Mouse (Mus musculus) kidney, adult 2 months (tissue): Measurements from ENCODE around the gene Gpr4. TPM values are rescaled to one million over a fixed set of nuclear protein-coding genes. Genes with fewer than 3 reads are reported as not detected.

Experiments
- DNase-seq: peaks from one replicate; pipeline ENCODE4 v3.0.0; 2021
- H3K27ac ChIP-seq: fragments of 200-500 bp; 2 replicates; pipeline ENCODE4 v1.5.1; 2012; ENCODE audit warnings: low read depth, low read length, control low read depth, inconsistent platforms; ENCODE audit not compliant: insufficient read depth
- H3K27me3 ChIP-seq: fragments of 200-500 bp; replicated peaks from 2 replicates; pipeline ENCODE4 v1.6.1; 2012; ENCODE audit warnings: mild to moderate bottlenecking, moderate library complexity, low read length, inconsistent platforms; ENCODE audit not compliant: control insufficient read depth, insufficient read depth
- H3K36me3 ChIP-seq: fragments of 200-500 bp; 2 replicates; pipeline ENCODE4 v1.6.1; 2012; ENCODE audit warnings: mild to moderate bottlenecking, moderate library complexity, low read length, inconsistent platforms; ENCODE audit not compliant: control insufficient read depth, insufficient read depth
- H3K4me1 ChIP-seq: fragments of 200-500 bp; 2 replicates; pipeline ENCODE4 v1.6.1; 2011; ENCODE audit warnings: low read length; ENCODE audit not compliant: control insufficient read depth, insufficient read depth
- H3K4me3 ChIP-seq: fragments of 200-500 bp; 2 replicates; pipeline ENCODE4 v1.5.1; 2011; ENCODE audit warnings: mild to moderate bottlenecking, low read depth, low read length, control low read depth; ENCODE audit not compliant: insufficient read depth
- CTCF ChIP-seq: fragments of 200-500 bp; conservative IDR thresholded peaks from 2 replicates; pipeline ENCODE4 v1.5.1; 2011; ENCODE audit warnings: low read depth, mild to moderate bottlenecking, control low read depth, low read length, moderate library complexity, mixed read lengths; ENCODE audit not compliant: insufficient read depth, insufficient read length
- POLR2A ChIP-seq: fragments of 200-500 bp; IDR thresholded peaks from one replicate; pipeline ENCODE4 v1.6.1; 2011; ENCODE audit warnings: low read depth, low read length, control low read depth
- WGBS: fragments of 180-500 bp; shearing (Covaris S2); methylation state at CpG from one replicate; pipeline ENCODE4 v1.1.7; 2018; 5-methylcytosine and 5-hydroxymethylcytosine counted together
- polyA plus RNA-seq: library from polyadenylated mRNA; depleted of rRNA; stranded (reverse); fragments of >200 nt; gene quantifications from 2 replicates; pipeline ENCODE4 v1.2.3, GENCODE M21; 2012

The Gpr4 gene
- polyA plus RNA-seq, 1 experiment = 10.1 TPM

GRCm38 (mm10) chr7:19217944-19218343, 5.6 kb downstream of the Gpr4 start:
- DNase-seq = peak; percentile 43
- 20% methylated on average over 2 of the region's 3 CpGs for WGBS
- H3K4me3 ChIP-seq = no peak overlapping the region
- no peaks in the 10 kb centered on the region for H3K36me3 ChIP-seq
- TF ChIP-seq POLR2A = no peak
- no peak for TF ChIP-seq CTCF
- H3K27ac ChIP-seq = no peak overlapping the region
- H3K4me1 ChIP-seq = no peaks in the 10 kb centered on the region
- H3K27me3 ChIP-seq = no peaks in the 10 kb centered on the region

- H3K27ac ChIP-seq = no peak overlapping the region
- H3K4me1 ChIP-seq = no peaks in the 10 kb centered on the region
- no peaks in the 10 kb centered on the region for H3K27me3 ChIP-seq
- WGBS = 77% methylated on average over 3 of the region's 3 CpGs
- TF ChIP-seq CTCF (no peak), POLR2A (no peak)
- H3K4me3 ChIP-seq = no peak overlapping the region
- H3K36me3 ChIP-seq = no peaks in the 10 kb centered on the region
- DNase-seq = no peak
Measured at GRCm38 (mm10) chr7:19220061-19220460, 7.7 kb downstream of the Gpr4 start.

- Histone ChIP-seq H3K27ac (no peak overlapping the region), H3K27me3 (no peaks in the 10 kb centered on the region), H3K36me3 (no peaks in the 10 kb centered on the region), H3K4me1 (peaks cover 6% of the 10 kb centered on the region), H3K4me3 (no peak overlapping the region)
- TF ChIP-seq POLR2A = no peak
- TF ChIP-seq CTCF = no peak
- no peak for DNase-seq
- WGBS = 93% methylated on average over 16 of the region's 16 CpGs
Measured at GRCm38 (mm10) chr7:19222189-19222588, 9.9 kb downstream of the Gpr4 start.

GRCm38 (mm10) chr7:19222875-19223274, 10.5 kb downstream of the Gpr4 start:
- 89% methylated on average over 14 of the region's 14 CpGs for WGBS

GRCm38 (mm10) chr7:19224933-19225332, 12.6 kb downstream of the Gpr4 start:
- TF ChIP-seq POLR2A (no peak), CTCF (no peak)
- 81% methylated on average over 4 of the region's 4 CpGs for WGBS
- no peak overlapping the region for H3K27ac ChIP-seq
- H3K27me3 ChIP-seq = no peaks in the 10 kb centered on the region
- H3K4me3 ChIP-seq = no peak overlapping the region
- H3K36me3 ChIP-seq = no peaks in the 10 kb centered on the region
- H3K4me1 ChIP-seq = peaks cover 11% of the 10 kb centered on the region
- no peak for DNase-seq

More at GRCm38 (mm10) chr7:19222875-19223274, 10.5 kb downstream of the Gpr4 start:
- H3K27ac ChIP-seq = no peak overlapping the region
- H3K4me1 ChIP-seq = peaks cover 7% of the 10 kb centered on the region
- no peak overlapping the region for H3K4me3 ChIP-seq
- no peaks in the 10 kb centered on the region for H3K27me3 ChIP-seq
- TF ChIP-seq POLR2A (no peak), CTCF (no peak)
- no peaks in the 10 kb centered on the region for H3K36me3 ChIP-seq
- DNase-seq = no peak

GRCm38 (mm10) chr7:19226817-19227797, 14.8 kb downstream of the Gpr4 start:
- Histone ChIP-seq H3K4me1 (peaks cover 27% of the 10 kb centered on the region), H3K4me3 (peak overlapping the region; percentile 79), H3K36me3 (no peaks in the 10 kb centered on the region), H3K27me3 (no peaks in the 10 kb centered on the region), H3K27ac (peak overlapping the region; percentile 62)
- 19% methylated on average over 20 of the region's 20 CpGs for WGBS
- no peak for TF ChIP-seq POLR2A
- no peak for TF ChIP-seq CTCF
- peak; percentile 39 for DNase-seq

- DNase-seq = peak; percentile 100
- TF ChIP-seq CTCF = peak; percentile 61
- TF ChIP-seq POLR2A = peak; percentile 91
- under 1% methylated on average over 89 of the region's 91 CpGs for WGBS
- peak within 1 kb of the TSS; percentile 79 for H3K4me3 ChIP-seq
- no peaks in the 10 kb centered on the region for H3K27me3 ChIP-seq
- H3K27ac ChIP-seq = peak within 1 kb of the TSS; percentile 99
- peaks cover 33% of the 10 kb centered on the region for H3K4me1 ChIP-seq
- H3K36me3 ChIP-seq = no peaks in the 10 kb centered on the region
Measured at GRCm38 (mm10) chr7:19227883-19228792, 15.8 kb downstream of the Gpr4 start, which contains the start of gene Opa3. Gene Opa3, plus strand, starts transcription at chr7:19228334.
